Mouse (Mus musculus): ENCODE data around the gene Cd9.

DNA sequence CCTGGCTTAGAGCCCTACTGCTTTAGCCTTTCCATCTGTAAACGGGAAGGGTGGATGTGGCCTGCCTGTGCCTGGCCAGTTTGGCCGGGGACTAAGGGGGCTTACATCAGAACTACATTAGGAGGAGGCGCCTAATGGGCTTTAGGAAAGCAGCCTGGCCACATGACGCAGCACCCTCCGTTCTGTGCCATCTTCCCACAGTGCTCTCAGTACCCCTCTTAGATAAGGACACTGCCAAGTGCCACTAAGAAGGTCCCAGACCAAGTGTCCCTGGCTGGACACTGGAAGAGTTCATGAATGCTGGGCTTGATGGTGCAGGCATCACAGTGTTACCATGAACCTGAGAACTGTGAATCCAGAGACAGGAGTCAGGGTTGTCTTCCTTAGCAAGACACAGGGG lies 20.7 kb downstream of the Cd9 start:
- TF ChIP-seq CTCF (IDR thresholded peaks at IDR 0.05; ENCODE audit: control insufficient read depth, insufficient read depth, insufficient replicate concordance, low read depth, low read length) (no peak), POLR2A (IDR thresholded peaks at IDR 0.05; ENCODE audit: control insufficient read depth, low read depth, low read length) (no peak)

All from testis, adult 2 months (tissue).